9 mouse cellular contexts compared by ENCODE assay signal in the genomic region with DNA sequence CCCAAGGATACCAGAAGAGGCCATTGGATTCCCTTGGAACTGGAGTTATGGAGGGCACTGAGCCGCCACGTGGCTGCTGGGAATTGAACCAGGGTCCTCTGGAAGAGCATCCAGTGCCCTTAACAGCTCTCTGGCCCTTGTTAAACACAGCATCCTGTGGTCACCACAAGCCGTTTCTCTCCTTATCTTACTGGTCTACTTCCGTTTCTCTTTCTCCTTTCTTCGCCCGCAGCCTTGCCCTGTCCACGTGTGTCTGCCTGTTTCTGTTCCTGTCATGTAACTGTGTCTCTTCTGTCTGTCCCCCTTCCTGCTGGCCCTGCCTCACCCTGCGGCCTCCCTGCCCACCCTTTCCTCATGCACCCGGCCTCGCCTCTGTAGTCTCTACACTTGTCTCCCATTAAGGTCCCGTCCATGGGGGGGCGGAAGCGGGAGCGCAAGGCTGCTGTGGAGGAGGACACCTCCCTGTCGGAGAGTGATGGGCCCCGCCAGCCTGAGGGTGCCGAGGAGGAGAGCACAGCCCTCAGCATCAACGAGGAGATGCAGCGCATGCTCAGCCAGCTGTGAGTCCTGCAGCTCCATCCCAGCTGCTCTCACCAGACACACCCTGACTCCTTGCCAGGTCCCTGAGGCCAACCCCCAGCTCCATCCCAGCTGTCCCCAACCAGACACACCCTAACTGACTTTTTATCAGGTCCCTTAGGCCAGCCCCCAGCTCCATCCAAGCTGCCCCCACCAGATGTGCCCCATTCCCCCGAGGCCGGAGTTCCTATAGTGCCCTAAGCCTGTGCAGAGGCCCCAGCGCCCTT. TPM values are rescaled to one million over a fixed set of nuclear protein-coding genes. Genes with fewer than 3 reads are reported as not detected.
DNase-seq lines count a peak whose midpoint lies in the region; ATAC-seq and TF ChIP-seq lines count a peak whose summit lies in the region.
"Had no signal": no experiment of that assay in that cellular context is flagged by ENCODE, and none has a peak within 500 bp of the region (broad histone marks: within the 10 kb centered on the region; RNA-seq: fewer than 3 reads in every experiment).

No protein-coding gene starts in this region.

- H3K9ac ChIP-seq in stomach, embryonic 16.5 days (ENCODE audit: low read length), result no peak overlapping the region
- H3K9ac ChIP-seq: lung, embryonic 14.5 days had no signal

- no peak for TF ChIP-seq POLR2A in thymus, adult 2 months (IDR thresholded peaks at IDR 0.05; ENCODE audit: control insufficient read depth, extremely low read depth, insufficient read depth, low read length, poor library complexity)

- intact Hi-C loops in heart, postnatal 36 days (cut with DNase I), result no loop called here

- WGBS in stomach, embryonic 16.5 days, result 75% methylated on average over 22 of the region's 22 CpGs
- 95% methylated on average over 22 of the region's 22 CpGs for WGBS in thymus, adult 2 months

- no peak overlapping the region for H3K4me3 ChIP-seq in stomach, embryonic 16.5 days (replicated peaks; ENCODE audit: low read length)
- H3K4me3 ChIP-seq in thymus, adult 2 months (ENCODE audit: control insufficient read depth, insufficient read depth, low read length), result no peak overlapping the region

- no peaks in the 10 kb centered on the region for H3K9me3 ChIP-seq in stomach, embryonic 16.5 days (replicated peaks; ENCODE audit: control insufficient read depth, low read length)

- peak; percentile 48 for DNase-seq in cerebellum, adult 9-11 months
- DNase-seq in cerebellum, adult 11 months, result no peak
- DNase-seq in right cerebral cortex, adult 18-20 months, result peak; percentile 58
- no peak for DNase-seq in right cerebral cortex, adult 2 months (ENCODE audit: low spot score in 2 of 2)
- DNase-seq in heart, postnatal 36 days, result peak; percentile 60 to 65
- no peak for DNase-seq in thymus, adult 2 months
- DNase-seq in adrenal gland, postnatal 4 days (ENCODE audit: low spot score in 2 of 2), result no peak
- DNase-seq: lung, embryonic 14.5 days had no signal

- no peak overlapping the region for H3K27ac ChIP-seq in stomach, embryonic 16.5 days (ENCODE audit: low read length)
- H3K27ac ChIP-seq in thymus, adult 2 months (ENCODE audit: control insufficient read depth, insufficient read depth, low read length), result no peak overlapping the region

- peak; percentile 30; the same call in 1 of the 2 replicates for ATAC-seq in stomach, embryonic 16.5 days (ENCODE audit: insufficient read depth, low FRiP score)

- peaks cover 4% of the 10 kb centered on the region for H3K4me1 ChIP-seq in stomach, embryonic 16.5 days (ENCODE audit: control insufficient read depth, insufficient read depth, low read length)
- peaks cover 5% of the 10 kb centered on the region; the same call in 1 of the 2 replicates for H3K4me1 ChIP-seq in thymus, adult 2 months (replicated peaks; ENCODE audit: control insufficient read depth, insufficient read depth, low read length)

- no peaks in the 10 kb centered on the region for H3K27me3 ChIP-seq in stomach, embryonic 16.5 days (ENCODE audit: control insufficient read depth, insufficient read depth, low read length)
- no peaks in the 10 kb centered on the region for H3K27me3 ChIP-seq in thymus, adult 2 months (ENCODE audit: control insufficient read depth, insufficient read depth, low read length)

- TF ChIP-seq CTCF in thymus, adult 2 months (IDR thresholded peaks at IDR 0.05; ENCODE audit: borderline replicate concordance, control insufficient read depth, extremely low read depth, insufficient read depth, low read length, poor library complexity), result no peak

- H3K4me2 ChIP-seq in stomach, embryonic 16.5 days (ENCODE audit: low read depth, low read length), result no peak overlapping the region
- H3K4me2 ChIP-seq: lung, embryonic 14.5 days had no signal

- 0 out of 2 replicates have a peak, but pooled peaks cover 3% of the 10 kb centered on the region for H3K36me3 ChIP-seq in stomach, embryonic 16.5 days (ENCODE audit: control insufficient read depth, insufficient read depth, low read length)
- H3K36me3 ChIP-seq in thymus, adult 2 months (ENCODE audit: control insufficient read depth, insufficient read depth, low read length), result peaks cover 18% of the 10 kb centered on the region

RNA-seq across cellular contexts. Expression of gene Iffo1, which starts 7.4 kb away (rescaled TPM):
- total RNA-seq in heart, postnatal 36 days (2021), result 1 to 10 TPM; 6.6 to 9.4 TPM
- polyA plus RNA-seq in stomach, embryonic 16.5 days (2015; fragmentation: Nextera tagmentation; extraction: Ambion mirVana), result 6.0 and 8.8 TPM in 2 replicates
- 90.4 and 94.6 TPM in 2 replicates for polyA plus RNA-seq in thymus, adult 2 months (2012; rRNA removed)
- total RNA-seq in adrenal gland, postnatal 4 days (2021), result 10 to 100 TPM; 42.7 to 49.9 TPM

RNA-seq across cellular contexts. Expression of gene Gapdh, which starts 13.9 kb away (rescaled TPM):
- total RNA-seq in heart, postnatal 36 days (2021), result 1,000 to 10,000 TPM; 4,473 to 4,723 TPM
- 1,523 and 1,787 TPM in 2 replicates for polyA plus RNA-seq in stomach, embryonic 16.5 days (2015; fragmentation: Nextera tagmentation; extraction: Ambion mirVana)
- polyA plus RNA-seq in thymus, adult 2 months (2012; rRNA removed), result 3,688 and 4,326 TPM in 2 replicates
- total RNA-seq in adrenal gland, postnatal 4 days (2021), result 1,000 to 10,000 TPM; 1,146 to 1,218 TPM

RNA-seq across cellular contexts. Expression of gene Nop2, which starts 20.7 kb away (rescaled TPM):
- total RNA-seq in heart, postnatal 36 days (2021), result 10 to 100 TPM; 20.3 to 21.0 TPM
- polyA plus RNA-seq in stomach, embryonic 16.5 days (2015; fragmentation: Nextera tagmentation; extraction: Ambion mirVana), result 56.6 and 57.9 TPM in 2 replicates
- 26.4 and 28.6 TPM in 2 replicates for polyA plus RNA-seq in thymus, adult 2 months (2012; rRNA removed)
- 10 to 100 TPM; 36.5 to 36.8 TPM for total RNA-seq in adrenal gland, postnatal 4 days (2021)

RNA-seq across cellular contexts. Expression of gene Ncapd2, which starts 39.1 kb away (rescaled TPM):
- total RNA-seq in heart, postnatal 36 days (2021), result 10 to 100 TPM; 20.8 to 25.3 TPM
- polyA plus RNA-seq in stomach, embryonic 16.5 days (2015; fragmentation: Nextera tagmentation; extraction: Ambion mirVana), result 90.3 and 102 TPM in 2 replicates
- polyA plus RNA-seq in thymus, adult 2 months (2012; rRNA removed), result 430 and 598 TPM in 2 replicates
- 100 to 1,000 TPM in 1 of 2 experiments, 10 to 100 TPM in 1; 95.5 to 107 TPM for total RNA-seq in adrenal gland, postnatal 4 days (2021)

RNA-seq across cellular contexts. Expression of gene Mrpl51, which starts 39.2 kb away (rescaled TPM):
- 100 to 1,000 TPM; 308 to 334 TPM for total RNA-seq in heart, postnatal 36 days (2021)
- polyA plus RNA-seq in stomach, embryonic 16.5 days (2015; fragmentation: Nextera tagmentation; extraction: Ambion mirVana), result 212 and 232 TPM in 2 replicates
- 68.1 and 70.7 TPM in 2 replicates for polyA plus RNA-seq in thymus, adult 2 months (2012; rRNA removed)
- 100 to 1,000 TPM; 155 to 168 TPM for total RNA-seq in adrenal gland, postnatal 4 days (2021)

Comparison
In these comparisons a context has a peak if more than half of its experiments do, and no peak if none do; other contexts are left out.
1. DNase-seq: peak in cerebellum, adult 9-11 months (single experiment), right cerebral cortex, adult 18-20 months (single experiment) and heart, postnatal 36 days (2 of 2); none in cerebellum, adult 11 months (single experiment), right cerebral cortex, adult 2 months (0 of 2), thymus, adult 2 months (single experiment) and adrenal gland, postnatal 4 days (0 of 2).
2. RNA of gene Iffo1, which starts 7.4 kb away (total RNA-seq): 42.7 to 49.9 TPM in adrenal gland, postnatal 4 days; 6.6 to 9.4 TPM in heart, postnatal 36 days; every median in the first group is over 4 times any median in the second.